Mouse (Mus musculus) spleen, adult 12 weeks (tissue): ENCODE measurements around the gene Plgrkt.
"Not testable (repeated sequence)": the region's sequence is repeated elsewhere in the genome, so short reads cannot be mapped to it uniquely, and the experiment has no call there.

Experiments
- DNase-seq: peaks from one replicate; pipeline ENCODE4 v3.0.0; 2022; ENCODE audit warnings: low spot score

The Plgrkt gene

DNA sequence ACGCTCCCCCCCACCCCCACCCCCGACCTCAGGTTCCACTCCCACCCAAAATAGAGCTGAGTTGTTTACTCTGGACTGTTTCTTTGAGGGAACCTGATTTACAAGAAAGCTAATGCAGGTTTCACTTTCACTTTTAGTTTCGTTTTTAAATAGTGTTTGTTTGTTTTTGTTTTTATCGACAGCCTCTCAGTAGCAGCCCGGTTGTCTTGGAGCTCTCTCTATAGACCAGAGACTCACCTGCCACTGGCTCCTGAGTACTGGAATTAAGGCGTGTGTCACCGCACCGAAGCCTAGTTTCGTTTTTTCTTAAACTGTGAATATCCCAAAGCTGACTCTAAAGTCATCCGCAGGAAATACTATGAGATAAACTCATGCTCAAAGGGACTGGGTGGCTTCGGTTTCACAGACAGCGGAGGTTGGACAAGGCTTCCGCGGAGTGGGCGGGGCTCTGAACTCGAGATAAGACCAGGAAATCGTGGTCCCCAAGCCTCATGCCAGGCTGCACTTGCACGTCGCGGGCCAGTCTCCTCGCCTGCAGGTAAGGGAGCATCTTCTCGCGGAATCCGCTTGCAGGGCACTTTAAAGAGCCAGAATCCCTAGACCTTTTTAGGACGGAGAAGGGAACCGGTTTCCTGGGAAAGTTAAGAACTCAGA, at the start of gene Plgrkt, which contains the start of gene Cd274:
Plgrkt (minus strand) TSS at position 422 of the 654 bp plus-strand sequence.
Cd274 (plus strand) TSS at position 487 of the 654 bp plus-strand sequence.
- DNase-seq: peak; percentile 82

GRCm38 (mm10) chr19:29416393-29416902, 49.3 kb upstream of the Plgrkt start:
- DNase-seq: no peak

- not testable (repeated sequence) for DNase-seq
Measured at GRCm38 (mm10) chr19:29414917-29415316, 47.7 kb upstream of the Plgrkt start.

DNA sequence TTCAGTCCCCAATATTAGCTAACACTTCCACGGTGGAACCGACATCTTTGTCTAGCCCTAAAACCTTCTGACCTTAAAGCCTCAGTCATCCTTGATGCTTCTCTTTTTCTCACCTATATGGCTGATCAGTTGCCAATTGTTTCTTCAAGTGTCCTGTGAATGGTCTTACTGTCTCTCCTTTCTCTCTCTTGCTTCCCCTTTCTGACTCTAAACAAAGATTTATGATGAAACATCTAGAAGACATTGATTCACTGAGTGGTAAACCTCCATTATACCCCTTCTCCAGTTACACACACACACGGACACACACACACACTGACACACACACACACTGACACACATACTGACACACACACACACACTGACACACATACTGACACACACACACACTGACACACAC, 47.3 kb upstream of the Plgrkt start:
- DNase-seq: no peak

DNA sequence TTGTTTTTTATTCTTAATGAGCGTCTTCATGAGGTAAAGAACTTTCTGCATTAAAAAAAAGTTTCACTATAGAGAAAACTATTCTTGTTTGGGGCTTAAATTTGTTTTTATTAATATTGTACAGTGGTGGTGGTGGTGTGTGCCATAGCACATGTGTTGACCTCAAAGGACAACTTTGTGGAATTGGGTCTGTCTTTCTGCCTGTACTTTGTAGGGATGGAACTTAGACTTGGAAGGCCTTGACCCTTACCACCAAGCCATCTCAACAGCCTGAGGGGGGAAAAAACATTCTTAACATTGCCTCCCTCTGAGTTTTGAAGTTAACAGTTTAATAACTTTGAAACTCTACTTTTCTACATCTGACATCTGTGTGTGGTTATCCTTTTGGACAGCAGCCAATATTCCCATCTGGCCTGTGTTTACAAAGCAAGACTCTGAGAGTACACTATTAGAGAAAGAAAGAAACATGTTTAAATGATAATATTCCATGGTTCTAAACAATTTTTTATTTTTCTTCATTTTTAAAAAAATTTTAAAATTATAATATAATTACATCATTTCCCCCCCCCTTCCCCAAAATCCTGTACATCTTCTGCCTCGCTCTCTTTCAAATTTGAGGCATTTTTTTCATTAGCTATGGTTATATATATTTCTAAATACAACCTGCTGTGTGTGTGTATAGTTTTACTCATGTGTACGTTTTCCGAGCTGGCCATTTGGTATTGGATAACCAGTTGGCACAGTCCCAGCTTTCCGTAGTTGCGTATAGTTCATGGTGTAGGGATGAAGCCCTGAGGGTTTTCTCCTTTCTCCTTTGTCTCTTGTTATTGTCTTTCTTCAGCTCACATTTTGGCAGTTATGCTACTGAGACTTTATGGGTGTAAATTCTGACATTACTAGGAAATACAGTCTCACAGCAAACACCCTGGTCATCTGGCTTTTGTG, 45.6 kb upstream of the Plgrkt start:
- no peak for DNase-seq

- DNase-seq: no peak
Measured at GRCm38 (mm10) chr19:29410619-29411018, 43.4 kb upstream of the Plgrkt start, which contains the start of gene Pdcd1lg2. Pdcd1lg2 (plus strand) TSS chr19:29410919.

DNA sequence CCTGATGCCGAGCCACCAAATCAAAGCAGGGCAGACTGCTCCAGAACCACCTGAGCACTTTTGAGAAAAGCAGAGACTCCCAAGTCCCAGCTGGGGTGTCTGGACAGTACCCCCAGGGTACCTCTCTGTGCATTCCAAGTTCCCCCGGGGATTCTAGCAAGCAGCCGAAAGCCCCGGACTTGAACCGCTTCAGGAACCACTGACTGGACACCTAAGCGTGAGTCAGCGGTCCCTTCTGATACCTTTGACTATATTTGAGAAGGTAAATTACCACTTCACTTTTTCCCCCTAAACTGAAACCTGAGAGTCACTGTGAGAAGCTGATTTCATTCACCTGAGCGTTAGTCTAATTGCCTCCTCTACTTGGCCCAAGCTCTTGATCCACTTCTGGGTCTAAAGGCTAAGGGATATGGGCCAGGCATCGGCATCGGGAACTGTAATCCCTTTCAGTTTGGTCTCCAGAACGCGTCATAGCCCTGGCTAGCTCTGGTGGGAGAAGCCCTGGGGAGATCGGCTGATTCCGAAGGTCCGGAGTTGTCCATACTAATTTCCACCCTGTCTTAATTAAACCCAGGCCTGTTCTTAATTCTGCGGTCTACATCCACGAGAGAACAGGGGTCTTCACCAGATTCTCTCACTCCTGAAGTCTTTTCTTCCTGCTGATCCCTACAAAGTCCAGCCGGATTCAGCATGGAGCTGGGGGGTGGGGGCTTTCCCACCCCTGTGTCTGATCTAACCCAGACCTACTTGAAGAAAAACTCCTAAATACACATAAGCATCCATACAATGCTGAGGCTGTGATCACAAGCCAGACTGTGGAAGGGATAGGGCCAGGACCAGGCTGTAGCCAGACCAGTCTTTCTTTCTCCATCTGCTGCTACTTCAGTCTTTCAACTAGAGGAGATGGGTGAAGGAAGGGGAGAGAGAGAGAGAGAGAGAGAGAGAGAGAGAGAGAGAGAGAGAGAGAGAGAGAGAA, 39.1 kb upstream of the Plgrkt start:
- DNase-seq: no peak

DNA sequence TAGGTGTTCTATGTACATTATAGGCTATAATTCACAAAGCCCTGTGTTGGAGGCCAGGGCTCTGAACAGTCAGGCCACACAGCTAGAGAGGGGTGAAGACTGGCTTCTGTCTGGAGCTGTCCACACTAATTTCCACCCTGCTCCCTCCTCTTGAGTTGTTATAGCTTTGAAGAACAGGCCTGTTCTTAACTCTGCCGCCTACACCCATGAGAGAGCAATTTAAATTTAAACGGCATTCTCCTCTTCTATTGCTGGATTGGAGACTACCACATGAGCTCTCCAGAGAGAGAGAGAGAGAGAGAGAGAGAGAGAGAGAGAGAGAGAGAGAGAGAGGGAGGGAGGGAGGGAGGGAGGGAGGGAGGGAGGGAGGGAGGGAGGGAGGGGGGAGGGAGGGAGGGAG, 38.2 kb upstream of the Plgrkt start:
- DNase-seq: no peak

DNA sequence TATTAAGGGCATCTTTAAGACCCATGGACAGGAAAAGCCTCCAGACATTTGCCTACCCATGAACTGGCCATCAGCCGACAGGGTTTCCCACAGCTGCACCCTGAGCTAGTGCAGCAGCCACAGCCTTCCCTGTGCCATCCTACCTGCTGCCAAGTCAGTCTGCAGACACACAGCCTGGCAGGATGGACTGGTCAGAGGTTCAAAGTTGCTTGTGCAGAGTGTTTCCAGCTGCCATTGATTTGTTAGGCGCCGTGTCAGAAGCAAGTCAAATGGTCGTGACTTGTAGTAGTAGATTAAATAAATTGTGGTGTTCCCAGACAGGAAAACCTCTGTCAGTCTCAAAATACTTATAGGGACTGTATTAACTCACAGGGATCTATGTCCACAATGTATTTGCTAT, 36.1 kb upstream of the Plgrkt start:
- DNase-seq: no peak

DNA sequence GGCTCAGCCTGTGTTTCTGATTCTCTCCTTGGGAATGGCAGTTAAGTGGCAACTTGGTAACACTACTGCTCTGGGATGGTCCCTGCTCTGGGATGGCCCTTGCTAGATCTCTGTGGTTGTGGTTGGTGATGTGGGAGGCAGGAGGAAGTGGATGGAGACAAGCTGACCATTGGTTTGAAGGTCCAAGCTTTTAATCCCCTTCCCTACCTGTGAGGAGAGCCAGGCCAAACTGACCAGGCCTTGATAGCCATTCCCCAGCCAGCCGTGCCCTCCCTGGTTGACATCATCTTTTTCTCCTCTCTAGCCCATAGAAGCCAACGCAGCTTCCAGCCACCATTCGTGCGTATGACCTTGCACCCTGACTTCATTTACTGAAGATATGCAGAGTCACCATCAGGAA, 35.4 kb upstream of the Plgrkt start:
- DNase-seq: no peak

GRCm38 (mm10) chr19:29400466-29400865, 33.3 kb upstream of the Plgrkt start:
- DNase-seq: no peak

DNA sequence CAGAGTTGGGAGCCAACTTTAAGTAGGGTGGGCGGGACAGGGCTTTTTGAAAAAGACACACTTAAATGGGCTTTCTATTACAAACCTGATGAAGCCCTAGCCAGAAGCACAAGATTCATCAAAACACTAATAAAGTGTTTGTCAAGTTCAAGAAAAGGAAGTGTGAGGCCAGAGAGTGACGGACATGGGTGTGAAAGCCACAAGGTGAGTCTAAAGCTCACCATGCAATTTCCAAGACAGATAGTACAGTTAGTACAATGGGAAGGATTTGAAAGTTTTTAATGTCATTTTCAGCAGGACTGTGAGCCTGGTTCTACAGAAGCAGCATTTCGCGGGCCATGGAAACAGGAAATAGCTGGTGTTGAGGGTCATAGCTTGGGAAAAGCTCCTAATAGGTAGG, 32.6 kb upstream of the Plgrkt start:
- DNase-seq: no peak

DNA sequence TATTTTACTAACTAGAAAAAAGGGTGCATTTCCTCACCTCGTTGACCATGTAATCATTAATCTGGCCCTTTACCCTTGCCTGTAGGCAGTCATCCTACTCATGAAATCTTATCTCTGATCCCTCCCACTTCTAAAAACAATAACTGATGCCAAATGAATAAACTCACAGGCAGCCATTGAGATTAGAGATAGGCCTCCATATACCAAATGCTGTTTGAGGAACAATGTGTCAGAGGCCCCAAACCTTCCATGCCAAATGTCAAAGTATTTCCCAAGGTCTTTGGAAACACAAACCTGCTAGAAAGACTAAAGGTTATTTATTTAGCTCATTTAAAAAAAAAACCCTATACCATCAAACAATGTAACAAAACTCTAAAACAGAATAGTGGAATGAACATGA, 29.2 kb upstream of the Plgrkt start:
- no peak for DNase-seq

DNA sequence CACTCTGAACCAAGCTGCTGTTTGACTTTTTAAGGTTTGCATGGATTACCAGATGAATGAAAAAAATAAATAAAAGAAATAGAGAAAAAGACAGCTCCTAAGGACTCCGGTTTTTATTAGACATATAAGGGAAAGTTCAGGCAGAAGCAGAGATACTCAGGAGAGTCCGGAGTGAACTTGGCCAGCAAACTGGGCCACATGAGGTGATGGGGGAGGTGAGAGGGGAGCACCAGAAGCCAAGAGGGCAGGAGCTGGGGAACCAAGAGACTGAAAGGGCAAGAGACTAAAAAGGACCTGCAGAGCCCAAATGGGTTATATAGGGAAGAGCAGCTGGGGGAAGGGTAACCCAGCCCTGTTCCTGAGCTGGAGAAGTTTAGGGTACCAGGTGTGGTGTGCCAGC, 27.5 kb upstream of the Plgrkt start:
- DNase-seq: no peak

DNA sequence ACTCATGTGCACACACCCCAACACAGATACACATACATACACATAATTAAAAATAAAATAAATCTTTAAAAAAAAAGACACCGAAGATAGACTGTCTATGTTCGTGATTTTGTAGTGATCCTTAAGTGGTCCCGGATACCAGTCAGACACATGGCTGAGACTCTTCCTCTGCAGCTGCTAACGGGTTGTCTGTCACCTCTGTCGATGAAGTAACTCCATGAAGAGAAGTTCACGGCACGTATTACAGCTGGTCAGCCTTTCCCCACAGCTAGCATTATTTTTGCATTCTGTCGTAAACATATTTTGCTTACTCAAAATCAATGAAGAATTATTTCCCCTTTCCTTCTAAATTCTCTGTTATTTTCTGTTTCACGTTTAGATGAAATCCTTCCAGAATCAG, 26.1 kb upstream of the Plgrkt start:
- DNase-seq: no peak

DNA sequence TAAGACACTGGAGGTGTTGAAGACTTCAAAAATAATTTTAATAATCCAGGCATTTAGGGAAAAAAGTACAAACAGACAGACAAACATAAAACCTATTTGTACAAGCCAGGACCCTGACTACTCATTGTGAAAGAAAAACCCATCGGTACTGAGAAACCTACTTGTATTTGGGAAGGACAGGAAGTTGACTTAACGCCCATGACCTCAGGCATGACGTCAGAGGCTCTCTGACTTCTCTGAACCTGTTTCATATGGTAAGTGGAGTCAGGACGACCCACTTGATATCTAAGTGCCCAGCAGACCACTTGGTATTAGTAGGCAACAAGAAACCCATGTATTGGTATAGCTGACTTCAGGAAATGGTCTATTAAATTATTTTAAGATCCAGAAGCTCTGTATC, 24.1 kb upstream of the Plgrkt start:
- no peak for DNase-seq

GRCm38 (mm10) chr19:29390483-29390882, 23.3 kb upstream of the Plgrkt start:
- no peak for DNase-seq

- no peak for DNase-seq
Measured at GRCm38 (mm10) chr19:29388818-29389217, 21.6 kb upstream of the Plgrkt start.

- no peak for DNase-seq
Measured at GRCm38 (mm10) chr19:29385822-29386221, 18.6 kb upstream of the Plgrkt start.

DNA sequence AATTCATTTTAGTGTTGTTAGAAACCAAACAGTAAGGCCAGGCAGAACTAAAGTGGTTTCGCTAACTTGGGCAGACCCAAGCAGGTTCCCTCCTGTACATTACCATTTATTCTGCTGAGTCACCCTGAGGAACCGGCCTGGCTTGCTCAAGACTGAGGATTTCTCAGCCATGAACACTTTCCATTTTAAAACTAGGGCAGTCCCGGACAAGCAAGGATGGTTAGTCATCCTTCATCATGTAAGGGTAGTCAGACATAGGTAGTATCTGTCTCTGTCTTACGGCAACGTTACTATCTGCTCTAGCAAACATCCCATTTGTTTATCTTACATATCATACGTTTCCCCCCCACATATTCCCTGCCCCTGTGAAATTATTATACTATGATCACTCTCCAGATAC, 17.8 kb upstream of the Plgrkt start:
- DNase-seq: no peak

GRCm38 (mm10) chr19:29384412-29384811, 17.2 kb upstream of the Plgrkt start:
- DNase-seq: no peak

DNA sequence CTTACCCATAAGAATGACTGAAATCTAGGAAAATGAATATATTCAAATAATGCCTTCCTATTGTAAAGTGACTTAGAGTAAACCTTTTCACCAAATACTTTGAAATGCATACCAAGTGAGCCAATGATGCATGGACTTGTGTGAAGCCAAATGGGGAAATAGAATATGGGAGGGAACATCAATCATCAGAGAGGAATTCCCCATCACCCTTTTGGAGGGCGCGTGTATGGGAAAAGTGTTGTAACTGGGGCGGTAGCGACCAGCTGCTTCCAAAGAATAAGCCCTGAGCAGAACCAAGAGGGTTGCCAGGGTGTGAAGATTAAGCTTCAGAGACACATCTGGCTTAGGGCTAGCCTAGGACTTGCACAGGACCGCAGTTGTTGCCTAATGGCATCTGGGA, 16.2 kb upstream of the Plgrkt start:
- no peak for DNase-seq
